Mouse (Mus musculus): Measurements from ENCODE around the gene Rpl35.

The Rpl35 gene

GRCm38 (mm10) chr2:38997386-38998374, 7.7 kb downstream of the Rpl35 start, which contains the start of gene Wdr38:
TSS of gene Wdr38 (plus strand) at chr2:38997476.
- peak; percentile 88 to 92 for DNase-seq

GRCm38 (mm10) chr2:38992452-38992851, 13.0 kb downstream of the Rpl35 start:
- DNase-seq: peak; percentile 64 to 71

GRCm38 (mm10) chr2:38992004-38992403, 13.4 kb downstream of the Rpl35 start:
- DNase-seq: no peak

- DNase-seq: no peak
These were observed 16.5 kb downstream of the Rpl35 start for GRCm38 (mm10) chr2:38988929-38989328.

GRCm38 (mm10) chr2:38987803-38988510, 17.5 kb downstream of the Rpl35 start:
- DNase-seq: no peak

- no peak for DNase-seq
These were observed 18.1 kb downstream of the Rpl35 start for GRCm38 (mm10) chr2:38987371-38987770.

- peak; percentile 53 to 65 for DNase-seq
These were observed 18.8 kb downstream of the Rpl35 start for GRCm38 (mm10) chr2:38986580-38986979.

- no peak for DNase-seq
These were observed 22.0 kb downstream of the Rpl35 start for GRCm38 (mm10) chr2:38983456-38983855.

- no peak for DNase-seq
These were observed 27.6 kb downstream of the Rpl35 start for GRCm38 (mm10) chr2:38977837-38978236.

GRCm38 (mm10) chr2:38975941-38976805, 29.3 kb downstream of the Rpl35 start:
- no peak for DNase-seq

- no peak for DNase-seq
These were observed 30.2 kb downstream of the Rpl35 start for GRCm38 (mm10) chr2:38975181-38975580.

- no peak for DNase-seq
These were observed 31.3 kb downstream of the Rpl35 start for GRCm38 (mm10) chr2:38974171-38974570.

GRCm38 (mm10) chr2:38973701-38974100, 31.7 kb downstream of the Rpl35 start:
- peak in 1 of 2 experiments; percentile 36 for DNase-seq

GRCm38 (mm10) chr2:38973223-38973622, 32.2 kb downstream of the Rpl35 start:
- no peak for DNase-seq

- no peak for DNase-seq
These were observed 35.4 kb downstream of the Rpl35 start for GRCm38 (mm10) chr2:38970057-38970456.

- no peak for DNase-seq
These were observed 35.8 kb downstream of the Rpl35 start for GRCm38 (mm10) chr2:38969650-38970049.

GRCm38 (mm10) chr2:38964198-38964597, 41.2 kb downstream of the Rpl35 start:
- DNase-seq: no peak

GRCm38 (mm10) chr2:38957671-38958223, 47.7 kb downstream of the Rpl35 start:
- DNase-seq: no peak

- no peak for DNase-seq
These were observed 49.4 kb downstream of the Rpl35 start for GRCm38 (mm10) chr2:38956062-38956461.

- peak; percentile 9 to 69 for DNase-seq
These were observed 52.1 kb downstream of the Rpl35 start for GRCm38 (mm10) chr2:38953152-38953883.

All from kidney, postnatal 25 days (tissue).